Mouse (Mus musculus) intestine, embryonic 15.5 days (tissue): ENCODE results near the gene Umad1. TPM values are rescaled to one million over a fixed set of nuclear protein-coding genes. Genes with fewer than 3 reads are reported as not detected.

Experiments
- ATAC-seq: fragments of 200-750 bp; cut with Nextera tagmentation; 2 replicates; pipeline ENCODE4 v1.8.0; 2017; ENCODE audit warnings: moderate TSS enrichment, moderate library complexity
- H3K27ac ChIP-seq: fragments of 300-500 bp; sonication (generic); 2 replicates; pipeline ENCODE4 v1.5.1; 2015; ENCODE audit warnings: mild to moderate bottlenecking, inconsistent platforms
- H3K27me3 ChIP-seq: fragments of 300-500 bp; sonication (generic); replicated peaks from 2 replicates; pipeline ENCODE4 v1.6.1; 2015; ENCODE audit warnings: inconsistent platforms
- H3K36me3 ChIP-seq: fragments of 300-500 bp; sonication (generic); 2 replicates; pipeline ENCODE4 v1.6.1; 2015; ENCODE audit warnings: inconsistent platforms
- H3K4me1 ChIP-seq: fragments of 300-500 bp; sonication (generic); replicated peaks from 2 replicates; pipeline ENCODE4 v1.6.1; 2015; ENCODE audit warnings: inconsistent platforms
- H3K4me2 ChIP-seq: fragments of 300-500 bp; sonication (generic); replicated peaks from 2 replicates; pipeline ENCODE4 v1.6.1; 2015; ENCODE audit warnings: mild to moderate bottlenecking, inconsistent platforms
- H3K4me3 ChIP-seq: fragments of 300-500 bp; sonication (generic); replicated peaks from 2 replicates; pipeline ENCODE4 v1.5.1; 2015; ENCODE audit warnings: inconsistent platforms
- H3K9ac ChIP-seq: fragments of 300-500 bp; sonication (generic); 2 replicates; pipeline ENCODE4 v1.6.1; 2015; ENCODE audit warnings: inconsistent platforms
- H3K9me3 ChIP-seq: fragments of 300-500 bp; sonication (generic); 2 replicates; pipeline ENCODE4 v1.6.1; 2016; ENCODE audit warnings: inconsistent platforms
- WGBS: fragments of 180-500 bp; shearing (Covaris S2); methylation state at CpG from one replicate; pipeline ENCODE4 v1.1.7; 2015; 5-methylcytosine and 5-hydroxymethylcytosine counted together
- polyA plus RNA-seq: library from polyadenylated mRNA; unstranded; fragments of >200 nt; fragmentation: Nextera tagmentation; extraction: Ambion mirVana; gene quantifications from 2 replicates; pipeline ENCODE4 v1.2.1, GENCODE M21; 2015

The Umad1 gene
- polyA plus RNA-seq, 1 experiment from 2014 or later = 25.5 TPM

DNA sequence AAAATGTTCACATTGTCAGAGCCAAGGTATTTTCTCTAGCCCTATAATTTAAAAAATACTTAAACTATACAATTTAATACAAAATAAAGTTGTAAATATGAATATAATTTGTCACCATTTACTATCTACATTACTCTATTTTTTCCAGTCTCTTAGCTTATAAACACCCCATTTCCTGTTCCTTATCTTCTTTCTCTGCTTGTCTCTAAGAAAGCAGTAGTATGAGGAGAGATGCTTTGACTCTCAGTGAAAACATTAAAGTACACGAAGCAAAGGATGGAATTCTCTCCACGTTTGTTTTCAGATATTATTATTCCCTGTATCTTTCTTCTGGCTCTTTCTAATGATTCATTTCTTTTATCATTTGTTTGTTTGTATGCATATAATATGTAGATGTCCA is 99.1 kb downstream of the Umad1 start:
- H3K9ac ChIP-seq = no peak overlapping the region
- no peak overlapping the region for H3K27ac ChIP-seq
- H3K27me3 ChIP-seq = no peaks in the 10 kb centered on the region
- ATAC-seq = no peak
- H3K4me2 ChIP-seq = no peak overlapping the region
- no peaks in the 10 kb centered on the region for H3K36me3 ChIP-seq
- H3K4me1 ChIP-seq = no peaks in the 10 kb centered on the region
- H3K9me3 ChIP-seq = no peaks in the 10 kb centered on the region
- WGBS = 67% methylated on average over 2 of the region's 2 CpGs
- no peak overlapping the region for H3K4me3 ChIP-seq

DNA sequence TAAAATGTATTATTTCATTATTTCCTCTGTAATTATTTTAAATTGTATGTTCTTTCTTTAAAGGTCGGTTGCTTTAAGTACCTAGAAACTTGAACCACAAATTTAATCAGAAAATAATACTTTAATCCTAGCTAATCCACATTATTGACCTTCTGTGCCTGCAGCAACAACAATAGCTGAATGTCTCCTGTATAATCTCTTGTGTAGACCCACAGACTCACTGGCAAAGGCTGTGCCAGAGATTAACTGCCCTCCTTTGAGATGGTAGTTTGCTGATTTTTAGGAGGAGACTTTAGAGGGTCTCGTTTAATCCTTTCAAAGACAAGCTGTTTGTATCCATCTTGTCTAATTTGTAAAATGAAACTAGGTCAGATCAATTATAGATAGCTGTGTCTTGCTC is 99.7 kb downstream of the Umad1 start:
- H3K9me3 ChIP-seq = no peaks in the 10 kb centered on the region
- no peak overlapping the region for H3K4me2 ChIP-seq
- no peak overlapping the region for H3K9ac ChIP-seq
- no peaks in the 10 kb centered on the region for H3K27me3 ChIP-seq
- WGBS = 71% methylated on average over 2 of the region's 2 CpGs
- no peak for ATAC-seq
- no peak overlapping the region for H3K27ac ChIP-seq
- H3K4me3 ChIP-seq = no peak overlapping the region
- H3K36me3 ChIP-seq = no peaks in the 10 kb centered on the region
- no peaks in the 10 kb centered on the region for H3K4me1 ChIP-seq

DNA sequence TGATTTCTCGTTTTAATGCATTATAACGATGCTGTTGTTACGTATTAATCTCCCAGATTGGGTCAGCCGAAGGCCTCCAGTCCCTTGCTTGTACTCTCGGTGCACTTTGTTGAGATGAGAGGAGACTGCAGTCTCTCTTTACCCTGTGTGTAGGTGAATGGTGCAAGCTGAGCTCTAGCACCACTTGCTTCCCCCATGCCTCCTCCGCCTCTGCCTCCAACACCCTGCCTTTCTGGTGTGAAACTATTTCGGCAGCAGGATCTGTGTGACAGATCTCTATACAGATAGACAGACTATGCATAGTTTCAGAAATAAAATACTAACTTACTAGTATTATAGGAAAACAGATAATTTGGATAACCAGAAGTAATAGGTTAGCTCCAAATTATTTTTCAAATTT is 101.7 kb downstream of the Umad1 start:
- Histone ChIP-seq H3K27ac (no peak overlapping the region), H3K4me3 (no peak overlapping the region), H3K27me3 (no peaks in the 10 kb centered on the region), H3K4me1 (no peaks in the 10 kb centered on the region), H3K9me3 (no peaks in the 10 kb centered on the region), H3K36me3 (no peaks in the 10 kb centered on the region), H3K4me2 (no peak overlapping the region), H3K9ac (no peak overlapping the region)
- 92% methylated on average over 7 of the region's 7 CpGs for WGBS
- no peak for ATAC-seq

DNA sequence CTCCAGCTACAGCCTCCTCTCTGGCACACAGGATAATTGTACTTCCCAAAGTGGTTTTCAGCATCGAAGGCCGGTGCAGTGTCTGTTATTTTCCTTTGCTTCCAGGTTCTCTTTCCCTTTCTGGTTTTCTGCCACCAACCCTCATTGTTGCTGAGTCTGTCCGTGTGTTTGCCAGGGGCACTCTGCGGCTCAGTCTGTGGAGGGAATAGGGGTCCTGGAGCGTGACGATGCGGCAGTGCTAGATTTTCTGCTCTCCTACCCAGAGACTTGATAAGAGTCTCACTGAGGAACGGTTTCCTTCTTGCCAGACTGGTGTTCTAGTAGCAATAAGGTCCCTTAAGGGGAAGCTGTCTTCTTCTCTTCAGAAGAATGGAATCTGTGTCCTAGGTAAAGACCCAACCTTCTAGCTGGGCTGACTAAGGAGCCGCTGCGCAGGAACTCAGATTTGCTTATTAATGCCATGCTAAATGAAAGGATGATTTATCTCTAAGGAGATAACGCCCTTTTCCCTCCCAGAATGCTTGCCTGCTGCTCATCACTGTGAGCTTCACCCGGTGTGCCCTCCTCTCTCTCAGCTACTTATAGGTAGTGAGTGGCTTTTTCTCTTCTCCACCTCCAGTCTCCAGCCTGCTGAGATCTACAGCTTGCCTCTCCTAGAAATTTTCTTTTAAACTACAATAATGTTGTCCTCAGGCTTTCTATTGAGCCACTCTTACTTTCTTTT is 105.1 kb downstream of the Umad1 start:
- H3K9ac ChIP-seq = no peak overlapping the region
- no peaks in the 10 kb centered on the region for H3K27me3 ChIP-seq
- H3K4me3 ChIP-seq = no peak overlapping the region
- no peak overlapping the region for H3K4me2 ChIP-seq
- H3K36me3 ChIP-seq = no peaks in the 10 kb centered on the region
- H3K4me1 ChIP-seq = no peaks in the 10 kb centered on the region
- H3K27ac ChIP-seq = no peak overlapping the region
- H3K9me3 ChIP-seq = no peaks in the 10 kb centered on the region
- 75% methylated on average over 12 of the region's 12 CpGs for WGBS
- ATAC-seq = no peak

DNA sequence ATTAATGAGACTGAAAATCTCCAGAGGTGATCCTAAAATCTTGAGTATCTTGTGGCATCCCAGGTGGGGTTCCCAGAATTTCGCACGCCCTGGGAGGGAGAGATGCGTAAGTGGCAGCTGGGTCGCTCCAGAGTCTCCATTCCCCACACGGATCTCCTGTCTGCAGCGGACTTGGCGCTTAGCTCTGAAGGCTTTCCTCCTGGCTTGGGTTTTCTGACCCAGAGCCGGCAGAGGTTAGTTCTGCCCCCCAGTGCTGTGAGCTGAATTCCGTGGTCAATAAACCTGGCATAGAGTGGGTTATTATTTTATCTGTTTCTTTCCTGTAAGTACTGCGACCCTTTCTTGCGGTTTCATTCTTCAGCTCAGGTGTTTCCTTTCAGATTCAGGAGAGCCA is 105.7 kb downstream of the Umad1 start:
- no peak overlapping the region for H3K4me2 ChIP-seq
- H3K27ac ChIP-seq = no peak overlapping the region
- no peak for ATAC-seq
- no peaks in the 10 kb centered on the region for H3K4me1 ChIP-seq
- no peaks in the 10 kb centered on the region for H3K36me3 ChIP-seq
- WGBS = 91% methylated on average over 11 of the region's 11 CpGs
- H3K9ac ChIP-seq = no peak overlapping the region
- no peak overlapping the region for H3K4me3 ChIP-seq
- no peaks in the 10 kb centered on the region for H3K9me3 ChIP-seq
- no peaks in the 10 kb centered on the region for H3K27me3 ChIP-seq

DNA sequence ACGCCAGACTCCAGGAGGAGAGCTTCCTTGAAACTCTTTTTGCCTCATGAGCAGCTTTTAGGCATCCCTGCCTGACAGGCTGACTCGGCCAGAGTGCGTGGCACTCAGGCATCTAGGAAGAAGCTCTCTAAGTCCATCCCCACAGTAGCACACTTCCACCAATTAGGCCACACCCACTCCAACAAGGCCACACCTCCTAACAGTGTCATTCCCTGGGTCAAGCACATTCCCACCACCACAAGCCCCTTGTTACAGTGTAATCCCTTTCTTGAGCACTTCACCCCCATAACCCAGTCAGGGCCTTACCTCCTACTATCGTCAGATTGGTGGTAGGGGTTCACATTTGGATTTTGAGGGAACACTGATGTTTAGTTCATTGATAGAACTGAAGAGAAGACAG is 108.6 kb downstream of the Umad1 start:
- Histone ChIP-seq H3K4me3 (no peak overlapping the region), H3K9me3 (no peaks in the 10 kb centered on the region), H3K4me1 (0 out of 2 replicates have a peak, but pooled peaks cover 2% of the 10 kb centered on the region), H3K27ac (no peak overlapping the region), H3K9ac (no peak overlapping the region), H3K36me3 (no peaks in the 10 kb centered on the region), H3K4me2 (no peak overlapping the region), H3K27me3 (no peaks in the 10 kb centered on the region)
- WGBS = 96% methylated on average over 4 of the region's 4 CpGs
- no peak for ATAC-seq

DNA sequence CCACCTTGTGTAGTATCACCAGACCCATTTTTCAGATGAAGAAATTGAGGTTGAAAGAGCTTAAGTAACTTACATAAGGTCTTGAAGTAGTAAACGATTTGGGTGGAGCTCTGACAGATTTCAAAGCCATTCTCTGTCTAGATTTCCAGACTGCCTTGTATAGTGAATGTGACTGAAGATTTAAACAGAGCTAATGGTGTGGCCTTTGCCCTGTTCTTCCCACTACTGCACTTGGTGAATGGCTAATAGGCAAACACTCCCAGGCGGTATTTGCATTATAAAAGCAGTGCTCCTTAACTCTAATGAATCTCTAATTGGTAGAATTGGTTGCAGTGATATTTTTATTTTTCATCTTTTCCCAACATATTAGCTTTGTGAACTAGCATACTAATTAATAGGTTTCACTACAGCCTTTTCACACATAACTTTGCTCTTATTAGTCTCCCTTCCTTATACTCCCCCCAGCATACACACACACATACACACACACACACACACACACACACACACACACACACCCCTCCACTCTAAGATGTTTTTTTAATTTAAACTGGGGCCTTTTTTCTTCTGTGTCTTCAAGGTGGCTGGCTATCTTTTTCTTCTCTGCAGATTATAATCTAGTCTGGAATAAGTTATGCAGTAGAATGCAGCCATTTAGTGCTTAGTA is 109.2 kb downstream of the Umad1 start:
- 78% methylated on average over 2 of the region's 2 CpGs for WGBS
- no peak overlapping the region for H3K4me3 ChIP-seq
- H3K27me3 ChIP-seq = no peaks in the 10 kb centered on the region
- H3K4me1 ChIP-seq = 0 out of 2 replicates have a peak, but pooled peaks cover 2% of the 10 kb centered on the region
- no peak for ATAC-seq
- H3K9me3 ChIP-seq = no peaks in the 10 kb centered on the region
- no peak overlapping the region for H3K9ac ChIP-seq
- no peak overlapping the region for H3K4me2 ChIP-seq
- no peaks in the 10 kb centered on the region for H3K36me3 ChIP-seq
- no peak overlapping the region for H3K27ac ChIP-seq

DNA sequence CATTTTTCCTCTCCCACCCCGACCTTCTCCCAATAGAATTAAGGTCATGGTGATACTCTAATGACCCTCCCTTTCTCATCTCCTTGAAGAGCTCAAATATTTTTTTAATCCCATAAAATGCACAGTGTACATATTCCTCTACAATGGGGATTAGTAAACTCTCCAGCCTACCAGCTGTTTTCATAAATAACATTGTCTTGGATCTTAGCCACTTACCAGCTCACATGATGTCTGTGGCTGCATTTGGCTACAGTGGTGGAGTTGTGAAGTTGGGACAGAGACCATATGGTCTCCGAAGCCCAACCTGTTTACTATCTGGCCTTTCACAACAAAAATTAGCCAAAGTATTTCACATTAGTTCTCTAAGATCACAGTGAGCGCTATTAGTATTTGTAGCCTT is 111.5 kb downstream of the Umad1 start:
- 66% methylated on average over 3 of the region's 3 CpGs for WGBS
- peak; percentile 39; the same call in 1 of the 2 replicates for ATAC-seq
- H3K4me2 ChIP-seq = no peak overlapping the region

DNA sequence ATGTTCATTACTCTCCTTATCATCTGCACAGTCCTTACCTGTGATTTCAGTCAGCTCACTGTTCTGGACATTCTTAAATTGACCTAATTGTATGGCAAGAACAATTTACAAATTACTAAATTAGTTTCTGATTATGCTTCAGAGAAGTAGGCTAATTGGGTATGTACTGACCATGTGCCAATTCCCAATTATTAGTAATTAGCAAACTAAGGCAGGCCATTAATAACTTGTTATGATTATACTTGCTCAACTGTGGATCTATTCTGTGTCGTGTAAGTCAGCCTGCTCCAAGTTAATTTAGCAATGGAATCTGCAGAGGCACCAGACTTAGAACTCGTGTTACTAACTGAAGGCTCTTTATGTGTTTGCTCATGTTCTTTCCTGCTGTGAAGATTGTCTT is 114.0 kb downstream of the Umad1 start:
- ATAC-seq = no peak
- 75% methylated on average over 2 of the region's 2 CpGs for WGBS

More for the DNA sequence above, 111.5 kb downstream of the Umad1 start:
- no peak overlapping the region for H3K4me3 ChIP-seq
- H3K9me3 ChIP-seq = no peaks in the 10 kb centered on the region
- H3K9ac ChIP-seq = no peak overlapping the region
- H3K27ac ChIP-seq = no peak overlapping the region
- 0 out of 2 replicates have a peak, but pooled peaks cover 2% of the 10 kb centered on the region for H3K4me1 ChIP-seq
- no peaks in the 10 kb centered on the region for H3K27me3 ChIP-seq
- H3K36me3 ChIP-seq = no peaks in the 10 kb centered on the region

DNA sequence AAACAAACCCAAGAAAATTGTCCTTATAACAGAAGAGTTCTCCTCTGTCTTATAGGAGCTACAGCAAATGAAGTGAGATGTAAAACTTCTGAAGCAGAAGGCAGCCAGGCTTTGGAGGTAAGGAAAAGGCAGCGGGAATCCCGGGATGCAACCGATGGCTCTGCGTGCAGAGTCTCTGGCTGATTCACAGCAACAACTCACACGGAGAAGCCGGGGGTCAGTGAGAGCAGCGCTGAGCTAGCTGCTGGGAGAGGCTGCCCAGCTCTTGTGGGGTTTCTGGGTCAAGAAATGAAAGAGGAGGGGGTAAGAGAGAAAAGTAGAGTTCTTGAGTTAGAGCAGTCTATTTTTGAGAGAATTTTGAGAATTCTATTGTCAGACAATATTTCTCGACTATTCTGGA is 114.8 kb downstream of the Umad1 start:
- WGBS = 61% methylated on average over 8 of the region's 8 CpGs
- Histone ChIP-seq H3K4me3 (no peak overlapping the region), H3K27me3 (no peaks in the 10 kb centered on the region), H3K9me3 (no peaks in the 10 kb centered on the region), H3K36me3 (no peaks in the 10 kb centered on the region), H3K9ac (no peak overlapping the region), H3K4me2 (no peak overlapping the region), H3K27ac (no peak overlapping the region), H3K4me1 (0 out of 2 replicates have a peak, but pooled peaks cover 2% of the 10 kb centered on the region)
- peak; percentile 27; the same call in 1 of the 2 replicates for ATAC-seq

More for the DNA sequence above, 114.0 kb downstream of the Umad1 start:
- H3K4me2 ChIP-seq = no peak overlapping the region
- H3K27me3 ChIP-seq = no peaks in the 10 kb centered on the region
- H3K9ac ChIP-seq = no peak overlapping the region
- H3K4me3 ChIP-seq = no peak overlapping the region
- no peaks in the 10 kb centered on the region for H3K9me3 ChIP-seq
- H3K36me3 ChIP-seq = no peaks in the 10 kb centered on the region
- H3K4me1 ChIP-seq = 0 out of 2 replicates have a peak, but pooled peaks cover 2% of the 10 kb centered on the region
- no peak overlapping the region for H3K27ac ChIP-seq

DNA sequence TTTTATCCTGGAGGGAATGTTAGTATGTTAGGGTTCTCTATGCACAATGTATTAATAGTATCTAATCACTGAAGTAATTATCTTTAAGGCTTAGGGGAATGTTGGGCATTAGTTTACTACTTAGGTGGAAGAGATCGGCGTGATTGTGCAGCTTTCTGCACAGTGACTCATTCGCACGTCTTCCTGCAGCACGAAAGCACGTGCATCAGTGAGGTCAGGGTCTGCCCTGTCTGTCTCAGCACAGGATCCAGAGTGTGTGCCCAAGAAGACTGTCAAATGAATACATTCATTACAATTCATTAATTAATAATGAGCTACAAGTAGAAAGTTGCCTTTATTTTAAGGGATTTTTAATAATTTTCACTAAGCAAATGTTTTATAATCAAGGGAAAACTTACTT is 115.2 kb downstream of the Umad1 start:
- WGBS = 57% methylated on average over 6 of the region's 6 CpGs
- Histone ChIP-seq H3K4me2 (no peak overlapping the region), H3K4me1 (0 out of 2 replicates have a peak, but pooled peaks cover 2% of the 10 kb centered on the region), H3K9ac (no peak overlapping the region), H3K9me3 (no peaks in the 10 kb centered on the region), H3K27ac (no peak overlapping the region), H3K27me3 (no peaks in the 10 kb centered on the region), H3K36me3 (no peaks in the 10 kb centered on the region), H3K4me3 (no peak overlapping the region)
- peak; percentile 91 for ATAC-seq

DNA sequence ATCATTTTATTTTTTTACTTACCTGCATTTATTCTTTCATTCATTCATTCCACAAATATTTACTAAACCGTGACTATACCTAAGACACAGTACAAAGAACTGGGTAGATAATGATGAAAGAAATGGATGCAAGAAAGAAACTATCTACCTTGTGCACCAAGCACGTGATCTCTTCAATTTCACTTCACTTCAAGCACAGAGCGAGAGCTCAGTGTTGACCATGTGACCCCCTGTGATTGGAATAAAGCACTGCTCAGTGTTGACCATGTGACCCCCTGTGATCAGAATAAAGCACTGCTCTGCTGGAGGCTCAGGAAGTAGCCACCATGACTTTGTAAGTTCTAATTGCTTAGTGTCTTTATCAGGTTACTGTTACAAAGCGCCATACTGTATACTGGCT is 115.6 kb downstream of the Umad1 start:
- peak; percentile 62; the same call in 1 of the 2 replicates for ATAC-seq
- Histone ChIP-seq H3K4me3 (no peak overlapping the region), H3K9me3 (no peaks in the 10 kb centered on the region), H3K9ac (no peak overlapping the region), H3K4me1 (0 out of 2 replicates have a peak, but pooled peaks cover 2% of the 10 kb centered on the region), H3K27ac (no peak overlapping the region), H3K4me2 (no peak overlapping the region), H3K36me3 (no peaks in the 10 kb centered on the region), H3K27me3 (no peaks in the 10 kb centered on the region)
- WGBS = 89% methylated on average over 4 of the region's 4 CpGs

DNA sequence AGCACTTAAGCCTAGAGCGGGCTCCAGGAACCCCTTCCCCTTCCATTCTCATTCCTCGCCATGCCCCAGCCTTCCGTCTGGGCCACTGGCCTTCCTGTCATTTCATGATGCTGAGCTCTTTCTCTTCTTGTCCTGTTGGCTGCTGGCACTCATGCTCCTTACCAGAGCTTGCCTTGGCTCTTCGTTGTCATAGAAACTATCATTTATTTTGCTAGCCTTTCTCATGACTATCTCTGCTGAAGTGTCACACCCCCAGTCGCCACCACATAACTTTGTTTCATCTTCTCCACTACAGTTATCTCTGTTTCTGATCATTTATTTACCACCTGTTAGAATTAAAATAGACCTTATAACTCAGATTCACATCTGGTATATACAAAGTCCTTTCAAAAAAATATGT is 117.3 kb downstream of the Umad1 start:
- H3K9ac ChIP-seq = no peak overlapping the region
- 92% methylated on average over 5 of the region's 5 CpGs for WGBS
- H3K4me1 ChIP-seq = no peaks in the 10 kb centered on the region
- no peak overlapping the region for H3K4me3 ChIP-seq
- H3K27ac ChIP-seq = no peak overlapping the region
- no peaks in the 10 kb centered on the region for H3K9me3 ChIP-seq
- no peak overlapping the region for H3K4me2 ChIP-seq
- H3K36me3 ChIP-seq = no peaks in the 10 kb centered on the region
- H3K27me3 ChIP-seq = no peaks in the 10 kb centered on the region
- no peak for ATAC-seq
